Comparison of ENCODE assay signal across 8 mouse cellular contexts in genomic region chr7:17056081-17056581, GRCm38 (mm10). TPM values are rescaled to one million over a fixed set of nuclear protein-coding genes. Genes with fewer than 3 reads are reported as not detected.
DNase-seq lines count a peak whose midpoint lies in the region; ATAC-seq and TF ChIP-seq lines count a peak whose summit lies in the region.

No protein-coding gene starts in this region.

- peaks cover 15% of the 10 kb centered on the region; the same call in 1 of the 2 replicates for H3K4me1 ChIP-seq in forebrain, postnatal 0 days (ENCODE audit: insufficient read depth)
- peaks cover 19% of the 10 kb centered on the region for H3K4me1 ChIP-seq in lung, adult 2 months (ENCODE audit: control insufficient read depth, insufficient read depth, low read length)

- peak overlapping the region; percentile 71 for H3K27ac ChIP-seq in forebrain, postnatal 0 days (ENCODE audit: low read depth, low read length)
- H3K27ac ChIP-seq in layer of hippocampus, adult 2 months = peak overlapping the region; percentile 94

- intact Hi-C loops in heart, postnatal 25 days (cut with DNase I) = no loop called here

- WGBS in forebrain, postnatal 0 days = under 1% methylated on average over 41 of the region's 42 CpGs
- 3% methylated on average over 41 of the region's 42 CpGs for WGBS in lung, adult 2 months

- no peaks in the 10 kb centered on the region for H3K36me3 ChIP-seq in forebrain, postnatal 0 days (ENCODE audit: insufficient read depth)

- no peak for TF ChIP-seq CTCF in forebrain, postnatal 0 days (IDR thresholded peaks at IDR 0.05; ENCODE audit: low read depth)
- no peak for TF ChIP-seq CTCF in layer of hippocampus, adult 2 months (conservative IDR thresholded peaks at IDR 0.05)
- no peak for TF ChIP-seq CTCF in lung, adult 2 months (IDR thresholded peaks at IDR 0.05; ENCODE audit: insufficient read depth, low read length)

- TF ChIP-seq POLR2A in lung, adult 2 months (IDR thresholded peaks at IDR 0.05; ENCODE audit: borderline replicate concordance, extremely low read depth, low read depth, low read length) = peak; percentile 78; the same call in 1 of the 2 replicates

- H3K27me3 ChIP-seq in forebrain, postnatal 0 days (ENCODE audit: insufficient read depth, low read length) = no peaks in the 10 kb centered on the region

- H3K9me3 ChIP-seq in forebrain, postnatal 0 days (ENCODE audit: low read length) = no peaks in the 10 kb centered on the region

- peak; percentile 55 for DNase-seq in MN1 (ENCODE audit: low spot score)
- DNase-seq in cerebellum, adult 8-10 months = peak; percentile 88
- peak; percentile 87 for DNase-seq in forebrain, postnatal 0 days
- peak; percentile 80 for DNase-seq in heart, postnatal 25 days (ENCODE audit: low spot score)
- peak; percentile 90 to 94 for DNase-seq in layer of hippocampus, adult 2 months (ENCODE audit: low spot score in 2 of 2)
- DNase-seq in lung, adult 2 months = peak; percentile 89
- DNase-seq in retina, adult 2 months (ENCODE audit: low read depth, low spot score) = peak; percentile 68
- peak; percentile 84 for DNase-seq in thymus, postnatal 14 days

- ATAC-seq in forebrain, postnatal 0 days = peak; percentile 90

- H3K4me3 ChIP-seq in forebrain, postnatal 0 days (ENCODE audit: low read depth, low read length) = peak overlapping the region; percentile 50
- peak overlapping the region; percentile 76 for H3K4me3 ChIP-seq in layer of hippocampus, adult 2 months
- peak overlapping the region; percentile 57 for H3K4me3 ChIP-seq in lung, adult 2 months (replicated peaks; ENCODE audit: extremely low read depth, low read depth, low read length)

- peak overlapping the region; percentile 65 for H3K9ac ChIP-seq in forebrain, postnatal 0 days

- H3K4me2 ChIP-seq in forebrain, postnatal 0 days (ENCODE audit: low read depth) = peak overlapping the region; percentile 88

RNA-seq across cellular contexts. Expression of gene Hif3a, which starts 6.1 kb away (rescaled TPM):
- 7.2 and 12.2 TPM in 2 replicates for total RNA-seq in forebrain, postnatal 0 days (2014; rRNA removed)
- polyA plus RNA-seq in forebrain, postnatal 0 days (2015; fragmentation: Nextera tagmentation; extraction: Ambion mirVana) = 1.1 and 2.0 TPM in 2 replicates
- 1 to 10 TPM; 1.8 to 1.9 TPM for total RNA-seq in heart, postnatal 25 days (2021)
- 10 to 100 TPM; 16.0 to 16.6 TPM for total RNA-seq in layer of hippocampus, adult 2 months (2021)
- polyA plus RNA-seq in lung, adult 2 months (2012; rRNA removed) = 1.7 and 5.5 TPM in 2 replicates

RNA-seq across cellular contexts. Expression of gene Psg16, which starts 17.7 kb away (rescaled TPM):
- total RNA-seq in forebrain, postnatal 0 days (2014; rRNA removed) = 2.3 and 5.1 TPM in 2 replicates
- polyA plus RNA-seq in forebrain, postnatal 0 days (2015; fragmentation: Nextera tagmentation; extraction: Ambion mirVana) = 3.3 and 5.7 TPM in 2 replicates
- total RNA-seq in heart, postnatal 25 days (2021) = under 1 TPM; 0.14 to 0.16 TPM
- 1 to 10 TPM; 3.5 to 4.1 TPM for total RNA-seq in layer of hippocampus, adult 2 months (2021)
- 0.09 TPM in 1 of 2 replicates, not detected in the other for polyA plus RNA-seq in lung, adult 2 months (2012; rRNA removed)

RNA-seq across cellular contexts. Expression of gene Ppp5c, which starts 28.4 kb away (rescaled TPM):
- 56.6 and 65.7 TPM in 2 replicates for total RNA-seq in forebrain, postnatal 0 days (2014; rRNA removed)
- polyA plus RNA-seq in forebrain, postnatal 0 days (2015; fragmentation: Nextera tagmentation; extraction: Ambion mirVana) = 129 and 137 TPM in 2 replicates
- 100 to 1,000 TPM in 1 of 2 experiments, 10 to 100 TPM in 1; 97.5 to 102 TPM for total RNA-seq in heart, postnatal 25 days (2021)
- 100 to 1,000 TPM; 148 to 155 TPM for total RNA-seq in layer of hippocampus, adult 2 months (2021)
- polyA plus RNA-seq in lung, adult 2 months (2012; rRNA removed) = 141 and 153 TPM in 2 replicates

Comparison
In these comparisons a context has a peak if more than half of its experiments do, and no peak if none do; other contexts are left out.
1. Peak in every context shown above with its lines: DNase-seq, ATAC-seq, H3K4me3 ChIP-seq and H3K27ac ChIP-seq.